Mouse (Mus musculus) T-cell, adult 2 months (primary cell): ENCODE data around the gene Natd1.

Experiments used
- DNase-seq: peaks from one replicate; pipeline ENCODE4 v3.0.0; 2022; ENCODE audit warnings: low spot score

Gene Natd1

GRCm38 (mm10) chr11:60914491-60914890, at the start of gene Natd1:
Natd1 (minus strand) TSS chr11:60914750.
- DNase-seq: no peak

- no peak for DNase-seq
Measured at GRCm38 (mm10) chr11:60962709-60963108, 48.2 kb upstream of the Natd1 start.

DNA sequence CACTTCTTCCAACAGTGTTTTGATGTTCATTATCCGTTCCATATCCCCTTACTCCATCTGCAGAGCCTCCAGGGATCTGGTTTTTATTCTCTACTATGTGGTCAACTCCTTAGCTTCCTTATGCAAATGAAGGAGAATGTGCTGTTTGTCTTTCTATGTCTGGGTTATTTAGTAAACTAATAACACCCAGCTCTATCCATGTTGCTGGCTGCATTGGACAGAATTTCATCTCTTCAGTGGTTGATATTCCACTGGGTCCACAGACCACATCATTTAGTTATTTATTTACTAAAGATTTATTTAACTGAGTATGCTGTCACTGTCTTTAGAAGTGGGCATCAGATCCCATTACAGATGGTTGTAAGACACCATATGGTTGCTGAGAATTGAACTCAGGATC, 46.6 kb upstream of the Natd1 start:
- no peak for DNase-seq

- DNase-seq: no peak
Measured at GRCm38 (mm10) chr11:60958948-60959347, 44.4 kb upstream of the Natd1 start.

- no peak for DNase-seq
Measured at GRCm38 (mm10) chr11:60955621-60956383, 41.3 kb upstream of the Natd1 start.

- no peak for DNase-seq
Measured at GRCm38 (mm10) chr11:60954255-60955104, 39.9 kb upstream of the Natd1 start.

- DNase-seq: peak; percentile 43
Measured at GRCm38 (mm10) chr11:60953803-60954202, 39.3 kb upstream of the Natd1 start.

DNA sequence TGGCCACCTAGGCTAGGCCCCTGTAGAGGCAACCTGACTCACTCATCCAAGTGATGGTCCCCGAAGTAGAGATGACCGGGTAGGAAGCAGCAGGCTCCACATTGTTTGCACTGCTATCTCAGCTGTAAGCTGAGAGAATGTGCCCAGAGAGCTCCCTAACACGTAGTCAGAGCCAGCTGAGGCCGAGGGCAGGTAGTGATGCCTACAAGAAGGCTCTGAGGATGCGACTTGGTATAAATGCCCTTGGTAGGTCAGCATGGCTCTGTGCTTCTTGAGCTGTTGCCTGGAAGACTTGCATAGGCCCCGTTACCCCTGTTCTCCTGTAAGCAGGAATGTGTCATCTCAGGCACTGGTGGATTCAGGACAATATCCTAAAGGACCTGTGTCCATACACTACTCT, 38.4 kb upstream of the Natd1 start:
- DNase-seq: no peak

DNA sequence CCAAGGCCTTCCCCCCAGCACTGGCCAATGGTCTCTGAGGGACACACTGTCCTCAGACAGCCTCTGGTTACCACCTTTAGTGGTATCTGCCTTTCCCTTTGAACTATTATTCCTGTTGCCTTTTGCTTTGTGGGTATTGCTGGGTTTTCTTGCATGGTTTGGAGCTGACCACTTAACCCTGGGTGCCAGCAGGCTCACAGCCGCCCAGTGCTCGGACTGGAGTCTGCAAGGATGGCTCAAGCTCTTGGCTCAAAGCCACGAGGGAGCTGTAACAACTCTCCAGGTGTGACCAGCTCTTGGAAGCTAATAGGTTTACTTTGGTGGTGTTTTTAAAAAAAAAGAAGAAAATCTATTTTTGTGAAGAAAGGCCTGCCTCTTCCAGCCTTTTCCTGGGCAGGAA, 37.8 kb upstream of the Natd1 start:
- no peak for DNase-seq

DNA sequence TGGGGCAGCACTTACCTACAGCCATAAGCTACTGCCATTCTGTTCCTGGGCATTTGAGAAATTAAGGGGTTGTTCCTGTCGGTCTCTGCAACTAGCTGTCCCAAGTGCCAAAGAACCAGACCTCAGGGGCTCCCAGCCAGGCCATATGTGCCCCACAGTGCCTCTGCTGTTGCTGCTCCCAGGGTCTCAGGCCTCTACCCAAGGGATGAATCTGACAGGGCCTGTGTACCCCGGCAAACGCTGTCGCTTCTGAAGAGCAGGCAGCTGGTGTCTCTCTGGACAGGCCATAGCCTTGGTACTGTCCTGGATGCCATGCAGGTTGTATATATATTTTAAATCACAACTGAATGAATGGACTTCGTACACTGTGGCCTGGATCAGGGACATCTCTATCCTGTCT, 37.3 kb upstream of the Natd1 start:
- no peak for DNase-seq

- DNase-seq: no peak
Measured at GRCm38 (mm10) chr11:60945003-60945402, 30.5 kb upstream of the Natd1 start.

GRCm38 (mm10) chr11:60942263-60943015, 27.9 kb upstream of the Natd1 start:
- DNase-seq: no peak

DNA sequence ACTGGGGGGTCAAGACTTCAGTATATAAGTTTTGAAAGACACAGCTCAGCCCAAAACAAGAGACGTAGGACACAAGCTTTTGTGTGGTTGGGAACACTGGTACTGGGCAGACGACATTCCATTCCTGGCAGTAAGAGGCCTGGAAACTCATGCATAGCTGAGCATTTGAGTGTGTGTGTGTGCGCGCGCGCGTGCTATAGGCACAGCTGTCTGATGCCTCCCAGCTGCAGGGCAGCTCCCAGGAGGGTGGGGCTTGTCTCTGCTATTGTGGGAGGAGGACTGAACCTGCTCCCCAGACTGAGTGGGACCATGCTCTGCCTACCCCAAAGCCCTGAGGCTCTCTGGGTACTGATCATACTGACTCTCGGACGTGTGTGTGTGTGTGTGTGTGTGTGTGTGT, 26.8 kb upstream of the Natd1 start:
- DNase-seq: no peak

- DNase-seq: no peak
Measured at GRCm38 (mm10) chr11:60940501-60940900, 26.0 kb upstream of the Natd1 start.

DNA sequence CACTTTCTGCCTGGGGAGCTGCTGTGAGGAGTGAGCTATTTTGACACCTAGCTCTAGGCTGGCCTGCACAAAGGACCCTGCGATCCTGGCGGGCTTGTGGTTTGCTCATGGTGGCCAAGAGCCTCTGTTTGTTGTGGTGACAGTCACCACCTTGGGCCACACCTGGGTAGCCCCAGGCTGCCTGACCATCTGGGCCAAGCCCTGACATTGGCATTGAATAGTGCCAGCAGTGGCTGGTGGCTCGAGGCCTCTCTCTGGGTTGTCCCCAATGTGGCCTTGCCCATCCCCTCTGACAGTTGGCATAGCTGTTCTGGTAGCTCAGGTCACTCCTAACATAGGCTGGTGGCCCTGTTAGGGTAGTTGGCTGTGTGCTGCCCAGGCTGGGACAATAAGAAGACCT, 24.9 kb upstream of the Natd1 start:
- no peak for DNase-seq

- no peak for DNase-seq
Measured at GRCm38 (mm10) chr11:60937611-60938010, 23.1 kb upstream of the Natd1 start.

DNA sequence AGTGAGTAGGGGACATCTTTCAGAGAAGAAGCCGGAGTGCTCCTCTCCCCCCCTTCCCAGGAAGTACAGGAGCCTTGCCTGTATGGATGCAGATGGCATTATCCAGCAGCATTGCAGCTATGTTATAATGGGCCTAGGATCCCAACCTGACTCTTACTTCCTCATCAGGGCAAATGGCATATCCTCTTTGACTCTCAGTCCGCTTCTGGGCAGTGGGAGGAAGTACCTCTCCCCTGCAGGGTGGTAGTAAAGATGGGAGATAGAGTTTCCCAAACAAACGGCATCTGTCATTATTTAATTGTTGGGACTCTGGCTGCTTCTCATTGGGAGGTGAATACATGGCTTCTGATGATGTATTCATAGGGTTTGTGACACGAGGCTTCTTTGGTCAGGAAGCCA, 21.4 kb upstream of the Natd1 start:
- DNase-seq: no peak

GRCm38 (mm10) chr11:60935326-60935974, 20.9 kb upstream of the Natd1 start:
- DNase-seq: peak; percentile 82

- DNase-seq: no peak
Measured at GRCm38 (mm10) chr11:60934795-60935194, 20.2 kb upstream of the Natd1 start.

- no peak for DNase-seq
Measured at GRCm38 (mm10) chr11:60933178-60933930, 18.8 kb upstream of the Natd1 start.

DNA sequence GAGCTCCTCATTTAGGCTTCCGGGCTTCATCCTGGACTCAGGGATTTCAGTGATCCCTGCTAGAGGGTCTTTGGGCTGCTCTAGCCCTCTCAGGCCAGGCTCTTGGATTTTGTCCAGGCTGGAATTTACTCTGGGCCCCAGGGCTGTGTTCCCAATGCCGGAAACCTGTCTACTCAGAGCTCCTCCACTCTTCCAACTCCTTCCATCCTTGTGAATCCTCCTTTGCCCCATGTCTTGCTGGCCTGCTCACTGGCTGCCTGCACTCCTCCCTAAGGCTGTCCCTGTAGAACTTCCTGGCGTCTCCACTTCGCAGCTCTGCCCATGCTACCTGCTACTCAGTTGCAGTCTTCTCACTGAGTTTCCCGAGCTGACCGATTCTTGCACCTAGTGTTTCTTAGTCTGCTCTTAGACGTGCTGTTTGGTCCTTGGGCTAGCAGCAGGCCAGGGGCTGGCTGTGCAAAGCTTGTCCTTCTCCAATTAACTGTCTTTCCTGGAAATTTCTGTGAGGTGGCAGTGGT, 18.0 kb upstream of the Natd1 start:
- no peak for DNase-seq
